Mouse (Mus musculus) lung, postnatal 36 days (tissue): ENCODE data around the gene Abhd17a.

Source experiments
- DNase-seq: peaks from one replicate; pipeline ENCODE4 v3.0.0; 2022; ENCODE audit warnings: mixed read lengths

Gene Abhd17a

GRCm38 (mm10) chr10:80576351-80577194 lies 13.6 kb downstream of the Abhd17a start:
- peak; percentile 57 for DNase-seq

- DNase-seq = no peak
Measured at GRCm38 (mm10) chr10:80575925-80576324, 14.2 kb downstream of the Abhd17a start.

DNA sequence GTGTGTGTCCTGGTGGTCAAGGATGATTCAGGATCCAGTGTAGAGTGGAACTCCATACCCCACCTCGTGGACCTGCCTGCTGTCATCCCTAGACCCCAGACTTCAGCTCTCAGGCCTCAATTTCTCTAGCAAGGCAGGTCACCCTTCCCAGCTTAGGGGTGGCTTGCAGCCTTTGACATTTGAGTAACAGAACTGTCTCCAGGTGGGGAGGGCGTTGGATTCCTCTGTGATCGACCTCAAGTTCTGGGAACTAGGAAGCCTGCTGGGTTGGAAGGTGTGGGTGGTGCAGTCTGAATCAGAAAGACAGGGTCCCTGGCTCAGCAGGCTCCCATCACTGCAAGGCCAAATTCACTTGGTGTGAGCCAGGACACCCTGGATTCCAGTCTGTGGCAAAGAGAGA lies 15.2 kb downstream of the Abhd17a start:
- no peak for DNase-seq

- DNase-seq = no peak
Measured at GRCm38 (mm10) chr10:80573944-80574343, 16.2 kb downstream of the Abhd17a start.

GRCm38 (mm10) chr10:80572477-80572876 lies 17.7 kb downstream of the Abhd17a start:
- DNase-seq = no peak

GRCm38 (mm10) chr10:80570871-80571836 lies 19.0 kb downstream of the Abhd17a start:
- peak; percentile 55 for DNase-seq

DNA sequence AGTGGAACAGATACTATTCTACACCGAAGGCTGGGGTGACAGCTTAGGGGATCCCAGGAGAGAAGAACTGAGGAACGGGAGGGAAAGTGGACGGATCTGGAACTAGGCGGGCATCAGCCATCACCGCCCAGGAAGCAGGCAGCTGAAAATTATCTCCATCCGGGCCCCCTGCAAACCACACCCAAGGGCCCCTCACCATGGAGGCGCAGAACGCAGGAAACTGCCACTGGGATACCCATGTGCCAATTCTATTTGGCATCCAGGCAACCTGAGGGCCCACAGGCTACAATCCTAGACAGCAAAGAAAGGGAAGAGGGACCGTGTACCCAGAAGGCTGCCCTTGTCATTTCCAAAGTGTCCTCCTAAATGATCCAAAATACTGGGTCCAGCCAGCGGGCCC lies 19.7 kb downstream of the Abhd17a start:
- DNase-seq = no peak

- peak; percentile 86 for DNase-seq
Measured at GRCm38 (mm10) chr10:80569664-80570066, 20.5 kb downstream of the Abhd17a start.

- DNase-seq = no peak
Measured at GRCm38 (mm10) chr10:80568876-80569275, 21.3 kb downstream of the Abhd17a start.

DNA sequence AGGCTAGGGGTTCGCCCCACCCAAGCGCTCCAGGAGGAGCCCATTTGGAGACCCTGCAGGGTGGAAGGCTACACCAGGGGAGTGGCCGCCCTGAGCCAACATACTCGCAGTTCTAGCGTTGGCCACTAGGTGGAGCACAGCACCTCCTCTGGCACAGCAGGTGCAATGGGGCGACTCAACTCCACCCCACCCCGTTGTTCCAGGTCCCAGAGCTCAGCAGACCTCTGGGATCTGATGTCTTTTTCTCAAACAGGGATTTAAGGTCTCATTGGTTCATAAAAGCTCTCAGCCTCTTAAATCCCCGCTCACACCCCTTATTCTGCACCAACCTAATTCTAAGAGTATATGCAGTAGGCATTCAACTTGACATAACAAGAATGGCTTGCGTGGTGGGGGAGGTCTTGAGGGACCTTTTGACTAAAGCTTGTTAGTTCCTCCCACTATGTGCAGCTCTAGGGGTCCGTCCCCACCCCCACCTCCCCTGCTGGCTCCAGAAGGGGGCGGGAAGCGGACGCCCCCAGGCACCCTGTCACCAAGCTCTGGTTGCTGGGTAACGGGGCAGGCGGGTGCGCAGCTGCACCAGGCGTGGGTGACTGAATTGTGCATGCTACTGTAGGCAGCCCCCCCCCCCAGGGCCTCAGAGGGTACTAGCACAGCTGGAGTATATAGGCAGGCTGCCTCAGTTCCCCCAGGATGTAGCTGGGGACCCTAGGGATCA lies 23.6 kb downstream of the Abhd17a start:
- peak; percentile 93 for DNase-seq

GRCm38 (mm10) chr10:80561116-80561944 lies 28.8 kb downstream of the Abhd17a start, which contains the start of gene Rexo1:
TSS of gene Rexo1 (minus strand) at chr10:80561560.
- DNase-seq = peak; percentile 98

GRCm38 (mm10) chr10:80560621-80561020 lies 29.5 kb downstream of the Abhd17a start:
- DNase-seq = no peak

DNA sequence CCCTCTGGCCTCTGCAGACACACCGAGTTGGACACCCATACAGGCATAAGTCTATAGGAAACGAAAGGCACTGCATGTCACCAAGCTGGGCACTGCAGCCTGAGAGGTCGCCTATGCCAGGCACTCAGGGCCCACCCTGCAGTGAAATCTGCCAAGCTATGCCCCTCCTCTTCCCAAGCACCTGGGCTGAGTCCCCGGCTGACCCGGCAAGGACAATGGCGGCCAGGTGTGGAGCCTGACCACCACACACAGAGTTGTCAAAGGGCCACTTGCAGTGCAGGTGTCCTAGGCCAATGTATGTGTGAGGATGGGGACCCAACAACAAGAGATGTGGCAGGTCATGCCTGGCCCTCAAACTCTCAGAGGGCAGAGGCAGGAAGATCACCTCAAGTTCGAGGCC lies 30.7 kb downstream of the Abhd17a start:
- no peak for DNase-seq

DNA sequence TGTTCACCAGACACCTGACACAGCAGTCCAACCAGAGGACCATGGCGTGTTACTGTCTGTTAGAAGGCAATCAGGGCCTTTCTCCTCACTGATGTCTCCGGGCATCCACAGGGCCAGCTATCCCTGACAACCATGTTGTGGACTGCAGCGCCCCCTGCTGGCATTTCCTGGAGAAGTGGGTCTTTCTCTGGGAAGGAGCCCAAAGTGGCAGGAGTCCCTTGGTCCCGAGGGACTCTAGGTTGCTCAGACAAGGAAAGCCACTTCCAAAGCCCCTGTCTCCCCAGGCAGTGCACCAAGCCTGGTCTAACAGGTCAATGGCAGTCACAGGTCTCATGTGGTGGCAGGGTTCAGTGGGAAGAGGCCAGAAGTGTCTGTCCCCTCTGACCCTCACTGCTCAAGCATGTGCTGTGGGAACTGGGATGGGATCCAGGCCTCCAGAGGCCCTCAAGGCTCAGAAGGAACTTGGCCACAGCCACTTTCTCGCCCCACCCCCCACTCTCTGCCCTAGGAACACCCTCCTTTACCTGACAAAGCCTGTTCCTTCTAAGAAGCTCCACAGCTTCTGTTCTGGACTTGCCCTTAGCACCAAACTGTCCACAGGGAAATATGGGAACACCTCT lies 32.7 kb downstream of the Abhd17a start:
- peak; percentile 87 for DNase-seq

GRCm38 (mm10) chr10:80553997-80554396 lies 36.1 kb downstream of the Abhd17a start:
- DNase-seq = no peak

DNA sequence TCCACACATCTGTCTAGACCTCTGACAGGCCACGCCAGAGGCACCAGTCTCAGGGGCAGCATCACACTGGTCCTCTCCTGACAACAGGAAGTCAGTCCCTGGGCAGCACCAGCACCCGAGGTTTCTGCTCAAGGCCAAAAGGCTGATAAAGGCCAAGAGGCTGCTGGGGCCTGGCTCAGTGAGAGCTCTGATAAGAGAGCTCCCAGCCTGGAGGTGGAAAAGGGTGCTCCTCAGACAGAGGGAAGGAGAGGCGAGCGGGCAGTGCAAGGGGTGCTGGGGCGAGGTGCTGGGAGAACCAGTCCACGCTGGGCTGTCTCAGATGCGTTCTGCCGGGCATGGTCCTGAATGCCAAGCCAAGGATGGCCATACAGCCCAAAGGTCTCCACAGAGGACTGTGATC lies 36.6 kb downstream of the Abhd17a start:
- DNase-seq = no peak

DNA sequence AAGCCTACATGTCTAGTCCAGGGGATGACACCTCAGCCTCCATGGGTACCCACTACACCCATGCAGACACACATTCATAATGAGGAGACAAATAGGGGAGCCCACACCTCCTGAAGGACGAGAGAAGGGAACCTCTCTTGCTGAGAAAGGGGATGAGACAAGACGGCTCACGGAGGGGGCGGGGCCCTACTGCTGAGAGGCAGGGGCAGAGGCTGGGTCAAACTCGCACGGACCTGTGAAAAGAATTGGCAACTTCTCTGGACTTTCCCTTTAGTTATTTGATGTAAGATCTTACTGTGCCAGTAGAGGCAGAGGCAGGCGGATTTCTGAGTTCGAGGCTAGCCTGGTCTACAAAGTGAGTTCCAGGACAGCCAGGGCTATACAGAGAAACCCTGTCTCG lies 37.8 kb downstream of the Abhd17a start:
- no peak for DNase-seq

- DNase-seq = no peak
Measured at GRCm38 (mm10) chr10:80549279-80549678, 40.9 kb downstream of the Abhd17a start.

DNA sequence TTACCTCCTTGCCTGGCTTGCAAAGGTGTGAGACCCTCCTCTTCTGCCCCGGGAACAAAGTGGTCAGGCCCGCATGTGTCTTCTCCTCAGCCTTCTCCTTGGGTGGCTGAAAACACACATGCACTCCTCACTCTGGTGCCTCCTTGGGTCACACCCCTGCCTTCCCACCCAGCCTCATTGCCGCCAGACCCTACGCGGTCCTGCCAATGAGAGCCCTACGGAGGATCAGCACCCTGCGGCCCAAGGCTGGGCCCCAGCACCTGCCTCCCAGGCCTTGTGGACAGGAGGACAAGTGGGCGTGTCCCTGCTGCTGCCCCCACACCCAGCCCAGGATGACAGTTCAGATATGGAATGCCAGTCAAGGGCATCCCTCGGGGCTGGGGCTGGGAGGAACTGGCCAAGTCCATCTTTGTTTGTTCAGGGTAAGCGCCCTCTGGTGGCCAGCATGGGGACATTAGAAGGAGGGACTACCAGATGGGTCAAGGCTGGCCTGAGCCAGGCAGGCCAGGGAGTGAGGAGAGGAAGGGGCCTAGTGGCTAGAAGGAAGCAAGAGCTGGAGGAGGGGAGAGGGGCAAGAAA lies 41.6 kb downstream of the Abhd17a start:
- DNase-seq = peak; percentile 61

DNA sequence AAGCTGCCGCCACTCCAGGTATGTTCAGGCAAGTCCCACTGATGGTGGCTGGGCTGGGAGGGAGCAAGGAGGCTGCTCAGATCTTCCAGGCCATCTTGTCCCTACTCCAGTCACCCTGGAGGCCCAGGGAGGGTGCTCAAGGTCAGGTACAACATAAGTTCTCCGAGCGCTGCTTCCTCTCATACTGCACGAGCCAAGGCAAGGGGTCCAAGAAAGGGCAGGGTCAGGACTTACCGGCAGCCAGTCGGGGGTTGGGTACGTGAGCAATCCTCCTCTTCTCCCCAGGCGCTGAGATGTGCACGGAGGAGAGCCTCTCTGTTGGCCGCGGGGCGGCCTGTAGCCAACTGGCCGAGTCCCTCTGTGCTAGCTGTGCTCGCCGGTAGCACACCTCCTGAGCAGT lies 42.6 kb downstream of the Abhd17a start:
- DNase-seq = no peak

GRCm38 (mm10) chr10:80546945-80547344 lies 43.2 kb downstream of the Abhd17a start:
- no peak for DNase-seq
